Mouse (Mus musculus) ES-Bruce4 (cell line): ENCODE measurements around the gene Fasl.

Source experiments
- CTCF ChIP-seq: IDR thresholded peaks from one replicate; pipeline ENCODE4 v1.8.1; 2011; ENCODE audit warnings: low read depth, low read length
- EP300 ChIP-seq: IDR thresholded peaks from 2 replicates; pipeline ENCODE4 v1.6.1; 2011; ENCODE audit warnings: low read depth, low read length; ENCODE audit not compliant: insufficient read depth

DNA sequence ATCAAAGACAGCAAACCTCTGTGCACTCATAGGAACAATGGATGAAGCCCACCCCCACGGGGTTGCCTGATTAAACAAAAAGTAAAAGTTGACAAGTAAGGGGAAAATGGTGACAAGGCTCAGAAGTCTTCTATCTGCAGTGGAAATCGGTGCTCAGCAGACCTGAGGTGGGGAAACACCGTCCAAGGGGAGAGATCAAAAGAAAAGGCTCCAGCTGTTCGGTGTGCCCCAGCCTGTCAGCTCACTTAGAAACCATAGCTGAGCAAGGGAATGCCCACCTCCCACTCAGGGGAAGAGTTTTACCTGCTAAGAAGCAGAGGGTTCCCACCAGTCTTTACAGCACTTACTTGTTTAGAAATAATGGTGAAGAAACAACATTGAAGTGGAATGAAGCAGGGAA lies 26.7 kb downstream of the Fasl start:
- TF ChIP-seq EP300, result no peak
- TF ChIP-seq CTCF, result no peak
